In genomic region chr13:64320334-64320733, GRCm38 (mm10) we compare ENCODE assay signal across 14 mouse cellular contexts.
"Had no signal": no experiment of that assay in that cellular context is flagged by ENCODE, and none has a peak within 500 bp of the region (broad histone marks: within the 10 kb centered on the region; RNA-seq: fewer than 3 reads in every experiment).

No protein-coding gene starts in this region.

- DNase-seq: kidney, adult 9 months; kidney, postnatal 10 days; lung, adult 2 months; lung, postnatal 10 days; right cerebral cortex, adult 18-20 months; right cerebral cortex, postnatal 25 days; thymus, adult 18-20 months; thymus, postnatal 14 days had no signal

- H3K27ac ChIP-seq: limb, embryonic 10.5 days; liver, embryonic 14.5 days; midbrain, embryonic 13.5 days; neural tube, embryonic 15.5 days had no signal

- H3K4me2 ChIP-seq: midbrain, embryonic 13.5 days; neural tube, embryonic 15.5 days had no signal

- H3K9ac ChIP-seq: liver, embryonic 14.5 days; midbrain, embryonic 13.5 days; neural tube, embryonic 15.5 days had no signal

- H3K4me3 ChIP-seq: limb, embryonic 10.5 days; midbrain, embryonic 13.5 days; myocyte; neural tube, embryonic 15.5 days had no signal

- H3K36me3 ChIP-seq: limb, embryonic 10.5 days; midbrain, embryonic 13.5 days; neural tube, embryonic 15.5 days had no signal

- ATAC-seq: intestine, embryonic 16.5 days; midbrain, embryonic 13.5 days had no signal

- H3K4me1 ChIP-seq: limb, embryonic 10.5 days; midbrain, embryonic 13.5 days; neural tube, embryonic 15.5 days had no signal

- H3K9me3 ChIP-seq: limb, embryonic 10.5 days; midbrain, embryonic 13.5 days; neural tube, embryonic 15.5 days had no signal

- H3K27me3 ChIP-seq: midbrain, embryonic 13.5 days; neural tube, embryonic 15.5 days had no signal
